Mouse (Mus musculus) splenic B cell, adult 2 months (primary cell): ENCODE measurements around the gene Trappc2l.

Experiments used
- DNase-seq: peaks from one replicate; pipeline ENCODE4 v3.0.0-alpha.2; 2011; ENCODE audit warnings: low read depth, low spot score
- H3K27me3 ChIP-seq: 2 replicates; pipeline ENCODE4 v1.6.1; 2012; ENCODE audit warnings: mild to moderate bottlenecking, low read length, moderate library complexity, mixed read lengths; ENCODE audit not compliant: control insufficient read depth, poor library complexity, insufficient read depth, severe bottlenecking
- H3K36me3 ChIP-seq: 2 replicates; pipeline ENCODE4 v1.6.1; 2012; ENCODE audit warnings: mild to moderate bottlenecking, low read length, moderate library complexity, mixed read lengths; ENCODE audit not compliant: control insufficient read depth, poor library complexity, insufficient read depth, severe bottlenecking

Trappc2l gene

GRCm38 (mm10) chr8:122596031-122596430 lies 15.4 kb upstream of the Trappc2l start:
- DNase-seq: no peak
- peaks cover 2% of the 10 kb centered on the region for H3K36me3 ChIP-seq

DNA sequence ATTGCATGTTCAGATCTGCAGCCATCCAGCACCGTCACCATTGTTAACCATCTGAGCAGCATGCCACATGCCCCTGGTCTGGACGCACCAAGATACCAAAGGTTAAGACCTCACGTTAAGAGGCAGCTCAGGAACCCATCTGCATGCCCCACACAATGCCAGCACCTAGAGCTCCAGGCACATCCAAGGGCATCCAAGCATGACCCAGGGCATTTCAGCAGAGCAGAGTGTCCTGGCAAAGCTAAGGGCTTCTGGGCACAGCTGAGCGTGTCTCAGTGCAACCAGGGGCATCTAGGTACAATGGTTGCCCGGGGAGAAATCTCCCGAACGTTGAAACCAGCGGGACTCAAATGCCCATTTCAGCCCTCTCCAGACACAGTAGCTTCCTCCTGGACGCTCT lies 10.8 kb upstream of the Trappc2l start:
- no peaks in the 10 kb centered on the region for H3K27me3 ChIP-seq
- no peaks in the 10 kb centered on the region; the same call in none of the 2 replicates for H3K36me3 ChIP-seq
- DNase-seq: no peak

More at GRCm38 (mm10) chr8:122596031-122596430, 15.4 kb upstream of the Trappc2l start:
- no peaks in the 10 kb centered on the region for H3K27me3 ChIP-seq

DNA sequence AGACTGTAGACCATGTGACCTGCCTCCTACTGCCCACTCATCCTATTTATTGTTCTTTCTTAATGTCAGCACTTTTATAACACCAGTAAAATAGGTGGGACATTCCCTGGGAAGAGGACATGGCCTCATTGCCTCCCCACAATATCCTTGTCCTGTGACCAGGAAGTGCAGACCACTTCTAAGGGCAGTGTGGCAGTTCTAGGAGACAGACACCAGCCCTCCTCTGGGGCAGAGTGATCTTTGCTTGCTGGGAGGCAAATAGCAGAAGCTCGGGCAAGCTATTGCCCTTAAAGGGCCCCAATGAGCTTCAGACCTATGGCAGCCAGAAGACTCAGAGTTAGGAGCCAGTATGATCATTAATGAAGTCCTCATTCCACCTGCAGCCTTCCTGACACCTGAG lies 6.8 kb upstream of the Trappc2l start:
- H3K36me3 ChIP-seq: no peaks in the 10 kb centered on the region; the same call in none of the 2 replicates
- DNase-seq: no peak
- H3K27me3 ChIP-seq: no peaks in the 10 kb centered on the region

DNA sequence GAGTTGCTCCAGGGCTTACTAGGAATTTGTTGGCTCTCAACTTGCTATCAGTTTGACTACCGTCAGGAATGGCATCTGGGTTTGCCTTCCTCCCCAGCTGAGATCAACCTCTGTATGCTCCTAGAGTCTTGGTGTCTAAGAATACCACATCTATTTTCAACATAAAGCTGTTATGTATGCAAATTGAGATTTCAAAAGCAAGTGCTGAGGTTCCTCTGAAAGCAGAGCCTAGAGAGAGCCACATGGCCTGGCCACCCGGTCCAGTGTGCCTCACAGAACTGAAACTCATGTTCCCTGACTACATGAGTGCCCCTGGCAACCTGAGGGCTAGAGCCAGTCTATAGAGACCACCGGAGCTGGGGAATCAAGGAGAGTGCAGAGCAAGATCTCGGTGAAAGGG lies 6.1 kb upstream of the Trappc2l start:
- DNase-seq: peak; percentile 44
- H3K36me3 ChIP-seq: no peaks in the 10 kb centered on the region; the same call in none of the 2 replicates
- no peaks in the 10 kb centered on the region for H3K27me3 ChIP-seq

DNA sequence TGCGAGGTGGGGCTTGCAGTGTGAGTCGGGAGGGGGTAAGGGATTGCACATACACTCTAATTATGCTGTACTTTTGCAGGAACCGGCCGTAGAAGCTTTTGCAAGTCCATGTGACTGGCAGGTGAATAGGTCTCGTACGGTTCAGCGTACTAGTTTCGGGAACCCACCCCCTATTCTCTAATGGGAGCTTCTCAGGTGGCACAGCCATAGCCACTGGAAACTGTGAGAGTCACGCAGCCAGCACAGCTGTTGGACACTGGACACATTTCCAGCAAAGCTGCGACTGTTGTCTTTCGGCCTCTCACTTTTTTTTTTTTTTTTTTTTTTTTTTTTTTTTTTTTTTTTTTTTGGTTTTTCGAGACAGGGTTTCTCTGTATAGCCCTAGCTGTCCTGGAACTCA lies 4.6 kb upstream of the Trappc2l start:
- Histone ChIP-seq H3K36me3 (no peaks in the 10 kb centered on the region; the same call in none of the 2 replicates), H3K27me3 (no peaks in the 10 kb centered on the region)
- DNase-seq: no peak

DNA sequence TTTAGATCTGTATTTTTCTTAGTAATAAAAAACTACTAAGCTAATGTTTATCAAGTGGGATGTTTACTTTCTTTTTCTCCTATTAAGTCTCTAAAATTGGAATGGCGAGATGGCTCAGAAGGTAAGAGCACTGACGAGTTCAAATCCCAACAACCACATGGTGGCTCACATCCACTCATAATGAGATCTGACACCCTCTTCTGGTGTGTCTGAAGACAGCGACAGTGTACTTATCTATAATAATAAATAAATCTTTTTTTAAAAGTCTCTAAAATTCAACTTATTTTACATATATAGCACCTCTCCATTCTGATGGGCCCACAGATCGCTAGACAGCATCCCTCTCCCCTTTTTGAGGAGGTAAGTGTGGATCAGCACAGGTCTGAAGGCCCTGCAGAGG lies 1.2 kb upstream of the Trappc2l start:
- H3K36me3 ChIP-seq: no peaks in the 10 kb centered on the region
- H3K27me3 ChIP-seq: no peaks in the 10 kb centered on the region
- DNase-seq: no peak

GRCm38 (mm10) chr8:122610612-122611277 lies 695 bp upstream of the Trappc2l start:
- no peaks in the 10 kb centered on the region for H3K27me3 ChIP-seq
- no peaks in the 10 kb centered on the region for H3K36me3 ChIP-seq
- DNase-seq: peak; percentile 76

- Histone ChIP-seq H3K27me3 (no peaks in the 10 kb centered on the region), H3K36me3 (no peaks in the 10 kb centered on the region)
- DNase-seq: no peak
Measured at GRCm38 (mm10) chr8:122616181-122616905, 4.9 kb downstream of the Trappc2l start.

DNA sequence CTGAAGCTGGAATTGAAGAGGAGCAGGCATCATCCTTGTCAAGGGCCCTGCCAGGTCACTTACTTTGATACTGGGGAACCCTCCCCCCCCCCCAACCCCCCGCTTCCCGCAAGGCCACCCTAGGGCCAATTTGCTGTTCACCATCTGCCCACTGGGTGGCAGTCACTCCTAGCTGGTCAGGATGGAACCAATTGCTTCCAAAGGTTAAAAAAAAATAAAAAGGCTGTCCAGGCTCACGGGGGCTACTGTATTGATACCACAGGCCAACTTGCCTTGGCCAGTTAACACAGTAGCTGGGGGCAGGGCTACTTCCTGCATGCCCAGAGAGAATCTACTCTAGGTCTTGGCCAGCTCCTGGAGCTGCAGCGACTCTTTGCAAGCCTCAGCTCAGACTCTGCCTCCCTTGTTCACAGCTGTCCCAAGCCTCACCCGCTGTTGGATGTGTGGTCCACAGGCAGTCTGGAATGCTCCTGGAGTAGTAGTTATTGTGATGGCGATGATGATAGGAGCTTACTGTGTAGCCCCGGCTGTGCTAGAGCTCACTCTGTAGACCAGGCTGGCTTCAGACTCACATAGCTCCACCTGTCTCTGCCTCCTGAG lies 6.6 kb downstream of the Trappc2l start:
- Histone ChIP-seq H3K27me3 (no peaks in the 10 kb centered on the region), H3K36me3 (no peaks in the 10 kb centered on the region)
- DNase-seq: peak; percentile 91

GRCm38 (mm10) chr8:122618660-122619378 lies 7.4 kb downstream of the Trappc2l start:
- Histone ChIP-seq H3K36me3 (no peaks in the 10 kb centered on the region), H3K27me3 (no peaks in the 10 kb centered on the region)
- DNase-seq: no peak

DNA sequence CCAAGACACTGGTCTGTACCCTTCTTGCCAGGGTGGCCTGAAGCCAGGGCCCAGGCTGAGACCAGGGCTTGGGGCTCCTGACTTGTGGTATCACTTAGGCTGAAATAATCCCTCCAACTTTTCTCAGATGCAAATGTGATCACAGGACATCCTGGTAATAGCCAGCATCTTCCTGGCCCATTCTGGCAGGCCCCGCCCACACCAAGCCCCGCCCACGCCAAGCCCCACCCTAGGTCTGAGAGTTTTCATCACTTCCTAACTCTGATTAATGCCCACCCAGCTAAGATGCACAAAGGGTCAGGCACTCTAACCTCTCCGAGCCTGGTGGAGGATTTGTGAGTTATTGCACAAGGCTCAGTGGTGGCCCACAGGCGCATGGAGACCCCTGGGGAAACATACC lies 9.0 kb downstream of the Trappc2l start:
- Histone ChIP-seq H3K36me3 (no peaks in the 10 kb centered on the region), H3K27me3 (no peaks in the 10 kb centered on the region)
- DNase-seq: no peak

DNA sequence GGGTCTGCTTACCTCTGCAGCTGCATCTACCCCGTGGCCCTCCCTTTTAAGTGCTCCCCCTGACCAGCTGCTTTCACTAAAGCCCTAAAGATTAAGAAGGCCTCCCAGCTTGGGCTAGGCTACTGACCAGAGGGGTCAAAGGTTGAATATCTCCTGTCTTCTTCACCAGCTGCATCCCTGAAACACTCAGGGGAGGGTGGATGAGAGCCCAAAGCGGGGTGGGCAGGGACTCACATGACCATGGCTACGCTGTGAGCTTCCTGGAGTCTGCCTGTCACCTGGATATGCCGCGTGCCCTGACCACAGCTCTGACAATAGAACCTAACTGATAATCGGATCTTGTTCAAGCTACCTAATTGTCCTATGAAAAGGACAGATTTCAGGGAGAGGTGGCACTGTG lies 11.3 kb downstream of the Trappc2l start, which contains the start of gene Pabpn1l:
Gene Pabpn1l (minus strand): TSS at position 13 of the 400 bp plus-strand sequence.
- no peak for DNase-seq
- no peaks in the 10 kb centered on the region for H3K27me3 ChIP-seq
- H3K36me3 ChIP-seq: no peaks in the 10 kb centered on the region

- H3K27me3 ChIP-seq: no peaks in the 10 kb centered on the region
- no peak for DNase-seq
- H3K36me3 ChIP-seq: peaks cover under 1% of the 10 kb centered on the region
Measured at GRCm38 (mm10) chr8:122623844-122624642, 12.6 kb downstream of the Trappc2l start.

GRCm38 (mm10) chr8:122624653-122625052 lies 13.2 kb downstream of the Trappc2l start:
- DNase-seq: no peak
- peaks cover 4% of the 10 kb centered on the region for H3K36me3 ChIP-seq
- no peaks in the 10 kb centered on the region for H3K27me3 ChIP-seq
